Mouse (Mus musculus) cerebellum, postnatal 25 days (tissue): ENCODE data around the gene Gm49378.

Experiments
- DNase-seq, 2 experiments: peaks; one replicate each; pipeline ENCODE4 v3.0.0; 2021; ENCODE audit warnings: mixed read lengths in 2 of 2

Gm49378 gene

DNA sequence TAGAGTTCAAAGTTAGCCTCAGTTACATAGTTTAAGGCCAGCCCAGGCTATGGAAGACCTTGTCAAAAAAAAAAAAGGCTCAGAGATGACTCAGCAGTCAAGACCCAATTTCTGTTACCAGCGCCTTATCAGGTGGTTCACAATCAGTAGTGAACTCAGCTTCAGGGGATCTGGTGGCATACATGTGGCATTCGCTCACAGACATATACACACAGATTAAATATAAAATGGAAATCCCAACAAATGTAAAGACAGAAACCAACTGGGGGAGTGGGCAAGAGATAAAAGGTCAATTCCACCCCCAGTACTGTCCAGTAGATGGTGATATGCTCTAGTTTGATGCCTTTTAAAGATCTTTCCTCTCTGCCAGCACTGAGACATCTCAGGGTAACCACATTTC is 51.5 kb downstream of the Gm49378 start:
- no peak for DNase-seq

DNA sequence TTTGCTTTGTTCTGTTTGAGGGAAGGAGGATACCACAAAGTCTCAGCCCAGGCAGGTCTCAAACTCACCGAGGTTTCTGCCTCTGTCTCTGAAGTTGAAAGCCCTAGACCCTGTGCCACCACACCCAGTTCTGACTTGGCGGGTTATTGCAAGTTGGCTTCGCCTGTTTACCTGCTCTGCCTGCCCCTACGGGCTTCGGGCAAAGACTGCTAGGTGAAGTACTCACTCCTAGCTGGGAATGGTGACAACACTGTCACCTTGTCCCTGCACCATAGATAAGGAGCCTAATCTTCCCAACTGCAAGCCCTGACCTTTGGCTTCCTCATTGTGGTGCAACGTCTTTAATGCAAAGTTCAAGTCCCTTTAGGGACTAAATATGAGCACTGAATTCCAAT is 52.1 kb downstream of the Gm49378 start:
- DNase-seq = no peak

DNA sequence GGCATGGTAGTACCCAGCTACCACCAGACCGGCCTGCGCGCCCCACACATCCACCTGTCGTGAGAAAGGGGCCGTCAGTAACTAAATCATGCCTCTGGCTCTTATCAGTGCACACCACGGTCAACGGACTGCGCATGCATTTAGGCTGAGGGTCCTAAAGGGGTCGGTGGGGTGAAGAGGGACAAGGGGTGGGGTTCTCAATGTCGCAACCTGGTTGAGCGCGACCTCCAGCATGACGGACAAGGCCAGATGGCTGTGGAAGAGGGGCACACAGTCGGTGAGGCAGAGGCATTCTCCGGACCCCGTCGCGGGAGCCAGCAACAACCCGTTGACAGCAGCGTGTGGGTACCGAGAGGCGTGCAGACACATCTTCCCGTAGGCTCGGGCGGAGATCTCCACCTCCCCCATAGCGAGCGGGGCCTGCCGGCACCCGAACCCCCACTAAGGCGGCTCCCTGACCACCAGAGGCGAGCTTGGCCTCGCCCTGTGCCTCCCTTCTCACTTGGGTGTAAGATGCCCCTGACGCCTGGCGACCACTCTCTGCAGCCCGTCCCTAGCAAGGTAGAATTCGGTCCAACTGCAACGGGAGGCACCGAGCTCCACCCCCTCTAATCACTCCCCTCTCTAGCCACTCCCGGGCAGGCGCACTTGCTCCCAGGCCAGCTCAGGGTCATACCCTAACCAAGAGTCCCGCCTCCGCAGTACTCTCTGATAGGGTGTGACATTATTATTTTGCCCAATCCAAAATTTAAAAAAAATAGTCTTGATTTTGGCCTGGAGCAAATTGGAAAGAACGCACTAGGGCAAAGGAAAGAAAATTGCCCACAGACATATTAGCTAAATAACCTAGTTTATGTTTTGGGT is 52.8 kb downstream of the Gm49378 start, which contains the start of gene Emc9:
Gene Emc9 (minus strand): TSS at position 601 of the 864 bp plus-strand sequence.
- peak; percentile 82 to 85 for DNase-seq

DNA sequence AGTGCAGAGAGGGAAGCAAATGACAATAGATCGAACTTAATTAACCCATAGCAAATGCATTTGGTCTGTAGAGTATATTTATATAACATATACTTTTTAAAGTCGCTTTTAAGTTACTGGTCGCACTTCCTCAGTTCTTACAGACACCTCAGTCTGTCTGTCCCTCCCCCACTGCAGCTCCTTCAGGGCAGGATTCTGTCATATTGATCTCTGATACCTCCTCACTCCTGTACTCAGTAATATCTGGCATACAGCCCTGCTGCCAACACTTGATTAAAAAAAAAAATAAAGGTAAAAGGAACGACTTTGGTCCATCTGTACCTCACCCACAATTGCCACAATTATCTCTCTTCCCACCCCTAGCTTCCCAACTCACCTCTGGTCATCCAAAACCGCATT is 53.4 kb downstream of the Gm49378 start:
- no peak for DNase-seq

DNA sequence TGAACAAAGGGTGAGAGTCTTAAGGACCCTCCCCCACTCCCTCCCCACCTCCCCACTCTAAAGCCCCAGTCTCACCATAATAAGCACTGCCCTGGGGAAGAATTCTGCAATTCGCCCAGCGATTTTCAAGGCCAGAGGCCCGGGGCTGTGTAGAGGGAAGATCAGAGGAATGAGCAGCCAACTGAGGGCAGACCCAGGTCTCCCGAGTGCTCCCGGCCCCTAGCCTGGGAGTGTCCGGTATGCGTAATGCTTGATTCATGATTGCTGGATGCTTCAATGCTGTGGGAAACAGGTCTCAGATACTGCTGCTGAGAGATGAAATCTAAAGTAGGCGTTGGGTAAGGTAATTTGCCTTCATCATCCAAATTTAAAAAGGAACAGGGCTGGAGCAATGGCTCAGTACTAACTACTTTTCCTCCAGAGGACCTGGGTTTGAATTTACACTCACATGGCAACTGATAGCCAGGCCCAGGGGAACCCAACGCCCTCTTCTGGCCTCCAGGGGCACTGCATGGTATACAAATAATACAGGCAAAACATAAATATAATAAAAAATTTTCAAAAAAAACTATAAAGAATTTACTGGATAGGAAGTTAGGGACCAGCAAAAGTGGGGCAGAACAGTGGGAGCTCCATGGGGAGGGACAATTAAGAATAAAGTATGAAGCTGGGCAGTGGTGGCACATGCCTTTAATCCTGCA is 55.6 kb downstream of the Gm49378 start:
- DNase-seq = no peak

DNA sequence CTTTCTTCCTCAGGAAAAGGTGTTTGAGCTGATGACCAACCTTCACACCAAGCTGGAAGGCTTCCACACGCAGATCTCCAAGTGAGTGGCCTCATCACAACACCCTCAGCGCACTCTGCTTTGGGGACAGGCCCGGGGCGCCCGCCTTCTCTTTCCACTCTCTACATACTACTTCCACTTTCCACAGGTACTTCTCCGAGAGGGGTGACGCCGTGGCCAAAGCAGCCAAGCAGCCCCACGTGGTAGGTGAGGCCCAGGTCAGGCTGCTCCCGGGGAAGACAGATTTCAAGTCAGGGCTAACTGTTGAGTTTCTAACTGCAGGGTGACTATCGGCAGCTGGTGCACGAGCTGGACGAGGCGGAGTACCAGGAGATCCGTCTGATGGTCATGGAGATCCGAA is 57.0 kb downstream of the Gm49378 start:
- no peak for DNase-seq

DNA sequence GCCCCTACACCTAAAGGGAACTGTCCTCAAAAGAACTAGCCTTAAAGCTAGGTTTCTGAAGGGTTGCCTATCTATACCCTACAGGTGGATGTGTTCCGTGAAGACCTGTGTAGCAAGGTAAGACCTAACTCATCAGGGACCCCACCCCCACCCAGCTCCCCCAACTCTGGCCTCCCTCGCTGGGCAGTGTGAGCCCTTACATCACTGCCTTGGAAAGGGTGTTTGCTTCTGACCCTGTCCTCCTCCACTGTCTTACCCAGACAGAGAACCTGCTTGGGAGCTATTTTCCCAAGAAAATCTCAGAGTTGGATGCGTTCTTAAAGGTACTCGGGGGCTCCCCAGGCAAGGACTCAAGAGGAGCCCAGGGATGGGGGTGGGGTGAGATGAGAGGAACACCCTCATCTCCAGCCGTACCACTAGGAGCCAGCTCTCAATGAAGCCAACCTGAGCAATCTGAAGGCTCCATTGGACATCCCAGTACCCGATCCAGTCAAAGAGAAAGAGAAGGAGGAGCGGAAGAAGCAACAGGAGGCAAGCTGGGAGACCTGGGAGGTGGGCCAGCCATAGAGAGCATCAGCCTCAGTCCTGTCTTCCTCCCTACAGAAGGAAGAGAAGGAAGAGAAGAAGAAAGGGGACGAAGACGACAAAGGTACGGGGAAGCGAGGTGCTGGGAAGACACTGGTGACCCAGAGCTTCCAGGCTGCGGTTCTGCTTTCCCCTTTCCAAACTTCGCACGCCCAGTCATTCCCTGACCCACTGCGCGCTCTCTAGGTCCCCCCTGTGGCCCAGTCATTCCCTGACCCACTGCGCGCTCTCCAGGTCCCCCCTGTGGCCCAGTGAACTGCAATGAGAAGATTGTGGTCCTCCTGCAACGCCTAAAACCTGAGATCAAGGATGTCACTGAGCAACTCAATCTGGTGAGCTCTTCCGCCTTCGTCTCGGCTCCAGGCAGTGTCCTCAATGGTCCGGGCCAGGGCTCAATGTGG is 57.9 kb downstream of the Gm49378 start:
- no peak for DNase-seq
